Mouse (Mus musculus): ENCODE measurements around the gene Rpl11. TPM values are rescaled to one million over a fixed set of nuclear protein-coding genes. Genes with fewer than 3 reads are reported as not detected.
A peak's percentile ranks its signal among the peaks of the same experiment; 100 is the strongest.
"Not testable (repeated sequence)": the region's sequence is repeated elsewhere in the genome, so short reads cannot be mapped to it uniquely, and the experiment has no call there.

Gene Rpl11
- polyA plus RNA-seq (2011; ENCODE audit: insufficient read depth, insufficient read length, low read depth, missing spikeins): 1,525 and 1,581 TPM in 2 replicates

DNA sequence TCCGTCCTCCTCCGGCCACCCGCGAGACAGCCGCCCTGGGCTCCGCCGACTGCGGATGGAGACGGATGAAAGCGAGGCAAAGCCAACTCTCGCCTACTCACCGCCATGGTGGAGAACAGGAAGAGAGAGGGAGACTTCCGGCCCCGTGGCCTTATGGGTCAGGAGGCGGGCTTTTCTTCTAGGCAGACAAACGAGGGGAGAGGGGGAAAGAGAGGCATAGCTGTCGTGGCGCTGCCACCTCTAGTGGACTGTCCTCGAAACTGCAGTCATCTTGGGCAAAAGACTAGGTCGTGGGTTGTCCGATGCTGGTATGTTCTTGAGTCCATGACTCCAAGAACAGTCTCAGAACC lies at the start of gene Rpl11:
Rpl11 (minus strand) TSS at position 182 of the 350 bp plus-strand sequence.
- TF ChIP-seq POLR2A (IDR thresholded peaks at IDR 0.05; ENCODE audit: insufficient read depth, low read length) (no peak), EP300 (IDR thresholded peaks at IDR 0.05; ENCODE audit: insufficient read depth, low read depth, low read length) (no peak), CTCF (IDR thresholded peaks at IDR 0.05; ENCODE audit: low read depth, low read length) (peak; percentile 71)
- Histone ChIP-seq H3K4me3 (ENCODE audit: low read depth, low read length) (peak within 1 kb of the TSS; percentile 98), H3K9ac (ENCODE audit: low read depth, poor library complexity, severe bottlenecking) (peak within 1 kb of the TSS; percentile 98), H3K36me3 (ENCODE audit: control insufficient read depth, insufficient read depth, low read length, poor library complexity, severe bottlenecking) (peaks cover 38% of the 10 kb centered on the region), H3K27me3 (ENCODE audit: control insufficient read depth, insufficient read depth, low read length, poor library complexity, severe bottlenecking) (no peaks in the 10 kb centered on the region), H3K4me1 (ENCODE audit: control insufficient read depth, insufficient read depth, low read length) (no peaks in the 10 kb centered on the region), H3K27ac (ENCODE audit: insufficient read depth, low read length) (peak within 1 kb of the TSS; percentile 66), H3K9me3 (replicated peaks; ENCODE audit: control insufficient read depth, insufficient read depth, low read length, poor library complexity, severe bottlenecking) (no peaks in the 10 kb centered on the region)

GRCm38 (mm10) chr4:136101753-136102152 lies 48.5 kb upstream of the Rpl11 start:
- not testable (repeated sequence) for H3K27me3 ChIP-seq (ENCODE audit: control insufficient read depth, insufficient read depth, low read length, poor library complexity, severe bottlenecking); H3K27ac ChIP-seq (ENCODE audit: insufficient read depth, low read length)

GRCm38 (mm10) chr4:136100396-136101070 lies 47.3 kb upstream of the Rpl11 start:
- Histone ChIP-seq H3K4me1 (ENCODE audit: control insufficient read depth, insufficient read depth, low read length) (peaks cover 3% of the 10 kb centered on the region), H3K36me3 (ENCODE audit: control insufficient read depth, insufficient read depth, low read length, poor library complexity, severe bottlenecking) (no peaks in the 10 kb centered on the region), H3K9me3 (replicated peaks; ENCODE audit: control insufficient read depth, insufficient read depth, low read length, poor library complexity, severe bottlenecking) (no peaks in the 10 kb centered on the region), H3K27ac (ENCODE audit: insufficient read depth, low read length) (no peak overlapping the region), H3K9ac (ENCODE audit: low read depth, poor library complexity, severe bottlenecking) (no peak overlapping the region), H3K27me3 (ENCODE audit: control insufficient read depth, insufficient read depth, low read length, poor library complexity, severe bottlenecking) (no peaks in the 10 kb centered on the region), H3K4me3 (ENCODE audit: low read depth, low read length) (no peak overlapping the region)
- no peak for TF ChIP-seq CTCF (IDR thresholded peaks at IDR 0.05; ENCODE audit: low read depth, low read length)
- no peak for TF ChIP-seq POLR2A (IDR thresholded peaks at IDR 0.05; ENCODE audit: insufficient read depth, low read length)
- no peak for TF ChIP-seq EP300 (IDR thresholded peaks at IDR 0.05; ENCODE audit: insufficient read depth, low read depth, low read length)

More at GRCm38 (mm10) chr4:136101753-136102152, 48.5 kb upstream of the Rpl11 start:
- H3K4me3 ChIP-seq (ENCODE audit: low read depth, low read length); H3K9ac ChIP-seq (ENCODE audit: low read depth, poor library complexity, severe bottlenecking); H3K9me3 ChIP-seq (replicated peaks; ENCODE audit: control insufficient read depth, insufficient read depth, low read length, poor library complexity, severe bottlenecking); H3K36me3 ChIP-seq (ENCODE audit: control insufficient read depth, insufficient read depth, low read length, poor library complexity, severe bottlenecking); H3K4me1 ChIP-seq (ENCODE audit: control insufficient read depth, insufficient read depth, low read length): not testable (repeated sequence)

- Histone ChIP-seq H3K4me1 (ENCODE audit: control insufficient read depth, insufficient read depth, low read length) (no peaks in the 10 kb centered on the region), H3K9me3 (replicated peaks; ENCODE audit: control insufficient read depth, insufficient read depth, low read length, poor library complexity, severe bottlenecking) (no peaks in the 10 kb centered on the region), H3K4me3 (ENCODE audit: low read depth, low read length) (no peak overlapping the region), H3K9ac (ENCODE audit: low read depth, poor library complexity, severe bottlenecking) (no peak overlapping the region), H3K36me3 (ENCODE audit: control insufficient read depth, insufficient read depth, low read length, poor library complexity, severe bottlenecking) (no peaks in the 10 kb centered on the region), H3K27me3 (ENCODE audit: control insufficient read depth, insufficient read depth, low read length, poor library complexity, severe bottlenecking) (no peaks in the 10 kb centered on the region), H3K27ac (ENCODE audit: insufficient read depth, low read length) (no peak overlapping the region)
- TF ChIP-seq POLR2A (IDR thresholded peaks at IDR 0.05; ENCODE audit: insufficient read depth, low read length) (no peak), CTCF (IDR thresholded peaks at IDR 0.05; ENCODE audit: low read depth, low read length) (no peak), EP300 (IDR thresholded peaks at IDR 0.05; ENCODE audit: insufficient read depth, low read depth, low read length) (no peak)
Observed at GRCm38 (mm10) chr4:136098446-136098845, 45.2 kb upstream of the Rpl11 start.

DNA sequence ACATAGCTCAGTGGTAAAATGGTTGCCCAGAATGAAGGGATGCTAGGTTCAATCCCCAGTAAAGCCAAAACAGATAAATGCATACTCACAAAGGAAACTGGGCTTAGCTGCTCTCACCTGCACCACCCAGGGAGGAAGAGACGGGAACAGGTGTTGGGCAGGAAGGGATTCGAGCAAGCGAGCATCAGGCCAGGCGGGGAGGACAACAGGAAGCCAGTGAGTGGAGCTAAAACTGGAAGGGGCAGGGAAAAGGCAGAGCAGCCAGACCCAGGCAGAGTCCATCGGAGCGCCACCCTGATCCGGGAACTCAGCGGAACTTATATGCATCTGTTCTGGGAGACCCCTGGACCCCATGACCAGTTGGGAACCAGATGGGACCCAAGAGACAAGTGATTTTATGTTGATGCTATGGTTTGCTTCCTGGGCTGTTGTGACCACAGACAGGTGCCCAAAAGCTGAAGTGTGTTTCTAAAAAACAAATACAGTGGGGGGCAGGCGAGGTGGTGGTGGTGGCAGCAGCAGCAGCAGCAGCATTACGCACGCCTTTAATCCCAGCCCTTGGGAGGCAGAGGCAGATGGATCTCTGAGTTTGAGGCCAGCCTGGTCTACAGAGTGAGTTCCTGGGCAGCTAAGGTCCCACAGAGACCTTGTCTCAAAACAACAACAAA lies 43.4 kb upstream of the Rpl11 start:
- 0 out of 2 replicates have a peak, but pooled peaks cover 2% of the 10 kb centered on the region for H3K9me3 ChIP-seq (replicated peaks; ENCODE audit: control insufficient read depth, insufficient read depth, low read length, poor library complexity, severe bottlenecking)
- no peak for TF ChIP-seq CTCF (IDR thresholded peaks at IDR 0.05; ENCODE audit: low read depth, low read length)
- TF ChIP-seq EP300 (IDR thresholded peaks at IDR 0.05; ENCODE audit: insufficient read depth, low read depth, low read length): no peak
- TF ChIP-seq POLR2A (IDR thresholded peaks at IDR 0.05; ENCODE audit: insufficient read depth, low read length): no peak
- 0 out of 2 replicates have a peak overlapping the region, but pooled peaks have one; percentile 2 for H3K4me3 ChIP-seq (ENCODE audit: low read depth, low read length)
- no peaks in the 10 kb centered on the region for H3K36me3 ChIP-seq (ENCODE audit: control insufficient read depth, insufficient read depth, low read length, poor library complexity, severe bottlenecking)
- no peaks in the 10 kb centered on the region for H3K27me3 ChIP-seq (ENCODE audit: control insufficient read depth, insufficient read depth, low read length, poor library complexity, severe bottlenecking)
- no peaks in the 10 kb centered on the region for H3K4me1 ChIP-seq (ENCODE audit: control insufficient read depth, insufficient read depth, low read length)
- H3K27ac ChIP-seq (ENCODE audit: insufficient read depth, low read length): no peak overlapping the region
- H3K9ac ChIP-seq (ENCODE audit: low read depth, poor library complexity, severe bottlenecking): no peak overlapping the region

DNA sequence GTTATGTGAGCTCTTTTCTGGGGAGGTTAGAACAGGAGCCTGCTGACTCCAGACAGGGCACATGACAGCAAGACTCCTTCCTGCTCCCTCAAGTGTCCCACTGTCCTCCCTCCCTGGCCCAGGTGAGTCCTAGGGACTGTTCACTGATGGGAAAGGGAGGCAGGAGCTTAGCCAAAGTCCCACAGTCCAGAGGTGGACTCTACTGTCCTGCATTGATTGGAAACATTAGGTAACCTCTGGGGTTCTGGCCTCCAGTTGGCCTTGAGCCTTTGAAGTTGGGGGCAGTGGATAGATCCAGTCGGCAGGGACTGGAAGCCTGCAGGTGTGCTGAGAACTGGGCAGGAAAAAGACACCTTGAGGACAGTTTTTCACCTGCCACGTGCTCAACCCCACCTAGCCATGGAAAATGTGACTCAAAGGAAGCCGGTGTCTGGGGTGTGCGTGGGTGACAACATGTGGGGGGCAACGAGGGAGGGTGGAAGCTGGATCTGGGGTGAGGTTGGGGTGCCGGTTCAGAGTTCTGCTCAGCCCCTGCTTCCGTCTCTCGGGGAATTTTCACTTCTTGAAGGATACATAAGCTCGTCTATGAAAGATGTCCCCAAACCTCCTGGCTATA lies 42.4 kb upstream of the Rpl11 start:
- Histone ChIP-seq H3K4me3 (ENCODE audit: low read depth, low read length) (no peak overlapping the region), H3K27me3 (ENCODE audit: control insufficient read depth, insufficient read depth, low read length, poor library complexity, severe bottlenecking) (no peaks in the 10 kb centered on the region), H3K27ac (ENCODE audit: insufficient read depth, low read length) (no peak overlapping the region), H3K4me1 (ENCODE audit: control insufficient read depth, insufficient read depth, low read length) (no peaks in the 10 kb centered on the region), H3K36me3 (ENCODE audit: control insufficient read depth, insufficient read depth, low read length, poor library complexity, severe bottlenecking) (no peaks in the 10 kb centered on the region), H3K9ac (ENCODE audit: low read depth, poor library complexity, severe bottlenecking) (no peak overlapping the region), H3K9me3 (replicated peaks; ENCODE audit: control insufficient read depth, insufficient read depth, low read length, poor library complexity, severe bottlenecking) (0 out of 2 replicates have a peak, but pooled peaks cover 2% of the 10 kb centered on the region)
- TF ChIP-seq CTCF (IDR thresholded peaks at IDR 0.05; ENCODE audit: low read depth, low read length) (no peak), EP300 (IDR thresholded peaks at IDR 0.05; ENCODE audit: insufficient read depth, low read depth, low read length) (no peak), POLR2A (IDR thresholded peaks at IDR 0.05; ENCODE audit: insufficient read depth, low read length) (no peak)

Data from ES-Bruce4 (cell line).